Mouse (Mus musculus) adrenal gland, postnatal 4 days (tissue): ENCODE measurements around the gene Spty2d1. TPM values are rescaled to one million over a fixed set of nuclear protein-coding genes. Genes with fewer than 3 reads are reported as not detected.
"Not testable (repeated sequence)": the region's sequence is repeated elsewhere in the genome, so short reads cannot be mapped to it uniquely, and the experiment has no call there.

Experiments
- DNase-seq, 2 experiments: peaks; one replicate each; pipeline ENCODE4 v3.0.0; 2021 to 2022; ENCODE audit warnings: low spot score in 2 of 2, mixed read lengths in 2 of 2
- total RNA-seq, 2 experiments: library from RNA; stranded (reverse); gene quantifications; 2 replicates each; pipeline ENCODE4 v1.2.3; 2021

Spty2d1 gene
- total RNA-seq, 2 experiments from 2014 or later, result 16.6 to 18.2 TPM

DNA sequence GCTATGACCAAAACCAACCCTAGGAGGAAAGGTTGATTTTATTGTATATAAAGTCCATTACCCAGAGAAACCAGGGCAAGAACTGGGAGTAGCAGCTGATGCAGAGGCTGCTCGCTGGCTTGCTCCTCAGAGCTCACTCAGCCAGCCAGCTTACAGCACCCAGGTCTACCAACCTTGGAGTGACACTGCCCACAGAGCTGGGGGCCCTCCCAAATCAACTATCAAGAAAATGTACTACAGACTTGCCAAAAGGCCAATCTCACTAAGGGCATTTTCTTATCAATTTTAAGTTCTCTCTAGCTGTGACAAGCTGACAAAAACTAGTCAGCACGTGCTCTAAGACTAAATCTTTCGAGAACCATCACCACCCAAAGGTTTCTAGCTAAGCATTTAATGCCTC lies 12.7 kb downstream of the Spty2d1 start:
- DNase-seq, result no peak

DNA sequence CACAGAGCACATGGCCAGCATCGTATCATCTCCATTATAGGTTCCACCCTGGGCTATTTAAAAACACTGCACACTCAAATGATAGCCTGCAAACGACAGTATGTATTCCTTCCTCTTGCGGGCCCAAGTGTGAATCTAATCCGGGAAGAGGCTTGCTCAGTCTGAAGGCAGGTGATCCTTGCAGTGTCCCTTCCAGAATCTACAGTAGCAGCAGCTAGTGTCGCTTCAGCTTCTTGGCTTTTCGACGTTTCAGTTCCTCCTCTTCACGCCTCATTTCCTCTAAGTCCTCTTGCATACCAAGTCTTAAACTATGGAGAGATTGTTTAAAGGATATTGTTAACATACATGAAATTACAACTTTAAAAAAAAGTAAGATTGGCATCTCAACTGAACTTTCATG lies 15.1 kb downstream of the Spty2d1 start:
- no peak for DNase-seq

DNA sequence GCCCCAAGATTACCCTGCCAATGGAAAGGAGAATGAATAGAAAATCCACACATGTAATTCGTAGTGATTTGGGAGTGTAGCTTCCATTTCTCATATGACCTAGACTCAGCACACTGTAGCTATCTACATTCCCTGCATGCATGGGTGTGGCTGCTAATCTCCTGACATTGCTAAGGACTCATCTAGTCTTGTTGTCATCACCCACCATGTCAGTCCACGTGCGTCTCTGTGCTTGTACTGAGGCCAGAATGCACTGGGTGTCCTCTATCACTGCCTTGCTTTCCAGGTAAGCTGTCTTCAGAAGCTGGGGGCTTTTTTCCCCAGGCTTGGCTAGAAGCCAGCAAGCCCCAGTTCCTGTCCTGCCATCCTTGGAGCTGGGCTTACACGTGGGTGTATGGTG lies 18.8 kb downstream of the Spty2d1 start:
- DNase-seq, result not testable (repeated sequence)

DNA sequence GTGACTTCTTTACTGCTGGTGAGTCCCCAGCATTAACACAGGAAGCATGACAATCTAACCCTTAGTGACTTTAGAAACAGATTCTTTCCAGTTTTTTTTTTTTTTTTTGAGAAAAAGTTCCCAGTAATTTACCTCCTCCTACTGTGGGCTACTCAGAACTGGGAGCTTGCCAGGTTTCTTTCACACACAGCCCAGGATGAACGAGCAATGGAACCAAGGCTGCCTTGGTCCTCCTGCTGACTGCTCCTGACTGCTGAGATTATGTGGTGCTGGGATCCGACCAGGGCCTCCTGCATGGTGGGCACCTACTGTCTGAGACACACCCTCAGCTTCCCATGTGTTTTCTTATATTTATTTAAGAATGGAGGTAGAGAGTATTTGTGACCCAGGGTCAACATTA lies 21.1 kb downstream of the Spty2d1 start:
- DNase-seq, result no peak

DNA sequence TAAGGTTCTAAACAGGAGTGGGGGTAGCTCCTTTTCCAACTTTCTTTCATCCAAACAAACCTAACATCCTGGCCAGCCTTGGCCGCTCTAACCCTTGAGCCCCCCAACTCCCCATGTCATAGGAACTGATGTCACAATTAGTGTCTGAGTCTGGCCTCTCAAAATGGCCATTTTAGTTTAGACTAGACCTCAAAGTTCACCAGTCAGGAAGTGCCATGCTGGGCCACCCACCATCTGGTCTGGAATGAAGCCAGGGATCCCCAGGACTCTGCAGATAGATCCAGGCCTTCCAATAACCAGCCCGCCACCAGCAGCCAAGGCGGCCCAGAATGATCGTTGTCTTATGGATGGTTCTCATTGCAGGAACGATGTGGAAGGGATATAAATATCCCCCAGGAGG lies 21.6 kb downstream of the Spty2d1 start:
- DNase-seq, result no peak

DNA sequence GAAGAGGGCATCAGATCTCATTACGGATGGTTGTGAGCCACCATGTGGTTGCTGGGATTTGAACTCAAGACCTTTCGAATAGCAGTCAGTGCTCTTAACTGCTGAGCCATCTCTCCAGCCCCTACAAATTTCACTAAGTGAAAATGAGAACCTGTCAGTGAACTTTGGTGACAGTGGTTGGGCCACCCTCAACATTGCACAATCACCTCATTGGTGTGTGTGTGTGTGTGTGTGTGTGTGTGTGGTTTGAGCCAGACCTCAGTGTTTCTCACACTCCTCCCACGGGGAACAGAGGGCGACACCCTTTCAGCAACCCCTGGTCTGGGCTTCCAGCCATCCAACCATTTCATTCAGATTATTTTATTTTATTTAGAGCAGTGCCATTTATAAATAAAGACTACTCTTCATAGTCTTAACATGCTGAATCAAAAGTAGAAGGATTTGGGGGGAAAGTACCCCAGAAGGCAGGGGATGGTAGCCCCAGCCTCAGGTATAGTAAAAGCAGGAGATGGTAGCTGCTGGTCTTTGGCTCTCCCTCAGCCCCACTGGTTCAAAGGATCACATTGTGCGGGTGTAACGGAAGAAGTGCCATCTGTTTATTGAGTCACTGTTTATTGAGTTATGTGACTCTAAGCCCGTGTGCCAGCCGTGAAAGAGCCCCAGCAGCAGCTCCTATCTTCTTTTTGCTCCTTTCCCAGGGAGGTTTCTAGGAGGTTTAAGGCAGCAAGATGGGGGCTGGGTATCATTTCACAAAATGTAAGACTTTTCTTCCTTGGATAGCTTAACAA lies 22.3 kb downstream of the Spty2d1 start:
- no peak for DNase-seq

DNA sequence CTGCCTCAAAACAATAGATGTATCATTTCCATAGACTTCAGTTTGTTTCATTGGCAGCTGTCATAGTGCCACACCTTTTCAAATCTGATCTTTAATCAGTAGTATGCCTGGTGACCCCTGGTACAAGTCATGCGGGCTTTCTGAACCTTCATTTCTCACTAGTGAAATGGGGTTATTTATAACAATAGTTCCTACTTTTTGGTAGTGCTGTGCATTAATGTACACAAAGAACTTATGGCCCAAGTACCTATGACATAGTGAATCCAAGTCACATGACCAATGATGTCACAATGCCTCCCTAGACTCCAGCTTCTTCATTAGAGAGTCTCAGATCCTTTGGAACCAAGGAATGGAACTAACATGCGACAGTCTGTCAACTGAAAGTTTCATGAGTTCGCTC lies 24.9 kb downstream of the Spty2d1 start, which contains the start of gene Gm9999:
Gene Gm9999, plus strand, starts transcription at position 301 of the 400 bp plus-strand sequence.
- DNase-seq, result no peak

DNA sequence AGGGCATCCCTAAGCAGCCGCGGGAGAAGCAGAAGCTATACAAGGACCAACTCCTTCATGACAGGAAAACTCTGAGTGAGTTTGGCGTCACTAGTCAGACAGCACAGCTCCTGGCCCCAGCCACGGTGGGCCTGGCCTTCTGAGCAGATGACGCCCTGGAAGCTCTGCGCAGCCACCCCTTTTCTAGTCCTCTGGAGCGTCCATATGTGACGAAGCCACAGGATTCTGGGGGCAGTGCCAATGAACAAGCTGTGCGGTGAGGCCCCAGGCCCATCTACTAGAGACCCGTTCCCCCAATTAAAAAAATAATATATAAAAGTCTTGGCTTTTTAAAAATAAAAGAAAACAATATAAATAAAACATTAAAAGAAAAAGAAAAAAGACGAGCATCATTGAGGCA lies 32.8 kb downstream of the Spty2d1 start:
- no peak for DNase-seq

DNA sequence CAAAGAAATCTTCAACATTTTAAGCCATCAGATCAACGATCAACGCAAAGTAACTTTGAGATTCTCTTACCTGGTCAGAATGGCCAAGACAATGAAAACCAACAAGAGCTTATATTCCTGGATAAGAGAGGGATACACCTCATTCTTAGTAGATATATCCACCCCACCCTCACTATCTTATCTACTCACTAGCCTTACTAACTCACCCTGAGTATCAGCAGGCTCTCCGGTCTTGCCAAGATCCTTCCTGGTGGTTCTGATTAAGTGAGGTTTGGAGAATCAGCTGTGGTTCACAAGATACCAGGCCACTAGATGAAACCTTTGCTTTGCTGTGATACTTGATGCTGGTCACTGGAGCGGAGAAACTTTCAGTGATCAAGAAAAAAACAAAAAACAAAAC lies 33.6 kb downstream of the Spty2d1 start:
- no peak for DNase-seq

DNA sequence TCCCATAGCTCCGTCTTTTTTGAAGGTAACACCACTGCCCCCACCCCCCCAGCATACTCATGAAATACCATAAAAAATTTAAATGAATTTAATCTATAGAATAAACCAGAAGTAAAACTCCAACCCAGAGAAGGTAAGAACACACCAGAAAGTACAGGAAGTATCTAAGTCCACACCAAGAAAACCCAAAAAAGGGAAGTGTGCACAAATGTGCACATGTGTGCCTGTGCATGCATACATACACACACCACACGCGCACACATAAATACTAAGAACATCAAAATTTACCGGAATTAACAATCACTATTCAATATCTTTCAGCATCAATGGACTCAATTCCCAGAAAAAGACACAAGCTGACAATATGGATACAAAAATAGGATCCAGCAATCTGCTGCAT lies 38.3 kb downstream of the Spty2d1 start:
- no peak for DNase-seq

DNA sequence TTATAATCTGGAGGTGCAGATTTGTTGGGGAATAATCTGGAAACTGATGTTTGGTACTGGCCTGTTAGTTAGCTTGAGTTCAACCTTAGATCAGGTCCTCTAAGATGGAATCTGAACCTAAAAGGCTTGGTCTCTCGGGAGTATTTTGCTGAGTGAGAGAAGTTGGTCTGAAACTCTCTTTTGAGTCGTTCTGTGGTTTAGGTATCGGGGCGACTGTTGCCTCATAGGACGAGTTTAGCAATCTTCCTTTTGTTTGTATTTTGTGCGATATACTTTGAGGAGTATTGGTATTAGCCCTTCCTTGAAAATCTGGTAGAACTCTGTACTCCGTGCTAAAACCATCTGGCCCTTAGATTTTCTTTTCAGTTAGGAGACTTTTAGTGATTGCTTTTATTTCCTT lies 44.1 kb downstream of the Spty2d1 start:
- DNase-seq, result no peak

DNA sequence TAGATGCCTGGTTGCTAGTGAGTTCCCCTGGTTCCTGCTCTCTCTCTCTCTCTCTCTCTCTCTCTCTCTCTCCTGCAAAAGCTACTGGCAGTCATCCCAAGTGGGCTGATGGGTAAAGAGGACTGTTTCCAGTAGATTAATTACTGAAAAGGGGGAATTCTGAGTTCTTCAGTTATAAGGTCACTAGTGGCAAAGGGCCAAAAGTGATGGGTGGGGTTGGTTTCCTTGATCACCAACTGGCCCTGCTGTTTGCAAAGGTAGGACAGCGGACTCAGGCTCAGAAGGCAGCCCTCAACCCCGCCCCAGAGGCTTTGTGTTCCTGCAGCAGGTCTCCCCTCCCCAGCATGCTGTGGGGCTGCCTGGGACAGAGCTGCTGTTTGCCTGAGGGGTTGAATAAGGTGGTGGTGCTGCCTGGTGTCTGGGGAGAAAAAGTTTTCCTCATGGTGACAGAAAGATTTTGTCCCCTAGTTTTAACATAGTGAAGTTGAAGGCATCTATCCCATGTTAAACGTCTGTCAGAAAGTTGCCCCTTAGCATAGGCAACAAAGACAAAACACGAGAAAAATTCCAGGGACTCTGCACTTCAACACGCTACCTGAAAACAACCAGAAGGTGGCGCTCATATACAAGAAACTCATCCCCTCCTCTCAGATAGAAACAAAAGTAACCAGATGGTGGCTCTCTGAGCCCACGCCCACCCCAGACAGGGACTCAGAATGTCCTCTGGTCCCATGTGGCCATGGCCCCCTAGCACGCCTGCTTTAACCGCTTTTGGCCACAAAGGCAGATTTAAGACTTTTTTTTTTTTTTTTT lies 45.2 kb downstream of the Spty2d1 start:
- DNase-seq, result peak in 1 of 2 experiments; percentile 59

DNA sequence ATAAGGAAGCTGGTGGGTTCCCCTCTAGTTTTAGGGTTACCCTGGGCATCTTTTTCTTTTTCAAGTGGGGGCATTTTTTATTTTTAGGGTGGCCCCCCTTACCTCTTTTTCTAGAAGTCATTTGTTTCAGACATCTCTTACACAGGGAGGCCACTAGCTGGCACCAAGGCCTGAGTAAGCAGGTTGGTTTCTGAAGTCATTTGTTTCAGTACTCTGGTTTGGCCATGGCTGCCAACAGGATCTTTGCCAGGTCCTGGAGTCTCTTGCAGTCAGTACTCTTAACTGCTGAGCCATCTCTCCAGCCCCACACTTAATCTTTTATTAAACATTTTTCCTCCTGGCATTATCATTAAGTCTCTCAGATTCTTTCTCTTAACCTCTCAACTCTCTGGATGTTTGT lies 46.1 kb downstream of the Spty2d1 start:
- DNase-seq, result no peak

DNA sequence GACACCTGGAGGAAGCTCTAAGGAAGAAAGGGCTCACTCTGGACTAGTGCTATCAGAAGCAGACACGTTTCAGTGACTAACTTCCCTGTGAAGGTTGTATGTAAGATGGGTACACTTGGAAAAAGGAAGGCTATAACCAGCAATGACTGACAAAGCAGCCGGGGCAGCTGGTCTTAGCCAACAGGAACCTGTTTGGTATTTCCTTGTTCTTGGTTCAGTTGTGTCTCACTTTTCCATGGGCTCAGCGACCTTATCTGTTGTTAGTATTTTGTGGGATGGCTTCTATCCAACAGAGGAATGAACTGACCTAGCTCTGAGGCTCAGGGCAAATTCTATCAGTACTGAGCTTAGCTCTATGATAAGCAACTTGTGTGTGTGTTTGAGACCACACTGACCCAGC lies 47.2 kb downstream of the Spty2d1 start:
- DNase-seq, result no peak

DNA sequence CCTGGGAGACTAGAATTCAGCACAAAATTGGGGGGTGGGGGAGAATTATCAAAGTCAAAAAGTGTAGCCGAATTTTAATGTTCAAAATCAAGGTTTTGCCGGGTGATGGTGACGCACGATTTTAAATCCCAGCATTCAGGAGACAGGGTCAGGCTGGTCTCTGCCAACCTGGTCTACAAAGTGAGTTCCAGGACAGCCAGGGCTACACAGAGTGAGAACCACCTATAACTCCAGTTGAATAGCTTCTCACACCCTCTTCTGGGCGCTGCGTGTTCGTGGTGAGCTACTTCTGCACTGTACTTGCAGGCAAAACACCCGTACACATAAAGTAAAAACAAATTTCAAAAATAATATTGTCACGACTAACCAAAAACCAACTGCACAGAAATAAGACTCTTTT lies 49.4 kb downstream of the Spty2d1 start:
- DNase-seq, result no peak

DNA sequence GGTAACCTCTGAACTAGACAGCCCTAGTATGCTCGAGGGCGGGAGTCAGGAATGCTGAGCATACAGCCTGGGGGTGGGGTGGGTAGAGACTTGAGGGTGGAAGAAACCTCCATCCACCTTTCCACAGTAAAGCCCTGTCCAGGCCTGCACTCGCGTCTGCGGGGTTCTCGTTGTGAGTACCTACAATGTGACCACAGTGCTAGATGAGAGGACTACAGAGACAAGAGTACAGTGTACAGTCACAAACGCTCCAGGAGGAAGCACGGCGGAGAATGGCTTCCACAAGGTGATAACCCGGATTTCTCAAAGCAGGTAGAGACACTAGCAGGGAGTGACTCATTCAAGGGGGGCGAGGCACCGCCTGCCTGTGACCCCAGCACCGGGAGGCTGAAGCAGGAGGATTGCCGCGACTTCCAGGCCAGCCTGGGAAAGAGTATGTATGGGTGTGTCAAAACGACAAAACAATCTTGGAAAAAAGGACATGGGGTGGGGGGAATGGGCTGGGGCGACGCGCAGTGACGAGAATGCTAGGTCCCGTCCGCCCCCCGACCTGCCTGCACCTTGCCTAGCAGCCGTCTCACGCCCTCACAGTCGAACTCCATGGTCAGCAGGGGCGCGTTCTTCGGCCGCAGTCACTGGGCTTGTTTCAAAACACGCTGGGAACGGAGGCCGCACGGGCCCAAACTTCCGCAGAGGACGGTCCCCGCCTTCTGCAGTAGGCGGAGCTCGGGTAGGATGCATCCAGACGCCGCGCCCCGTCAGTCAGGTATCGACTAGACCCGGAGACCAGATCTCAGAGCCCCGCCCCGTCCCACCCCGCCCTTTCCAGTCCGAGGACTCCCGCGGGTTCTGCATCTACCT lies 50.1 kb downstream of the Spty2d1 start, which contains the start of gene Uevld:
Gene Uevld, minus strand, starts transcription at position 697 of the 861 bp plus-strand sequence.
- peak; percentile 93 to 96 for DNase-seq

Other genes with a start within 250 kb of the Spty2d1 start
- 10 to 100 TPM; 25.0 to 31.2 TPM for gene Hps5, start 212.3 kb downstream of the Spty2d1 start, total RNA-seq
- gene Gtf2h1, start 212.3 kb downstream of the Spty2d1 start, total RNA-seq, result 10 to 100 TPM; 39.5 to 47.1 TPM
- gene Ldha, start 166.9 kb downstream of the Spty2d1 start, total RNA-seq, result 100 to 1,000 TPM; 280 to 348 TPM
- gene Ldhc, start 147.2 kb downstream of the Spty2d1 start, total RNA-seq, result not detected
- gene Tsg101, start 88.4 kb downstream of the Spty2d1 start, total RNA-seq, result 10 to 100 TPM; 85.1 to 86.3 TPM
- 10 to 100 TPM; 22.9 to 23.6 TPM for gene Uevld, start 49.9 kb downstream of the Spty2d1 start, total RNA-seq
- not detected for gene Gm9999, start 24.8 kb downstream of the Spty2d1 start, total RNA-seq
- gene Tmem86a, start 42.2 kb upstream of the Spty2d1 start, total RNA-seq, result 10 to 100 TPM; 35.2 to 42.8 TPM
- gene Ptpn5, start 125.3 kb upstream of the Spty2d1 start, total RNA-seq, result 1 to 10 TPM; 2.0 to 2.1 TPM
- not detected for gene Mrgpra6, start 196.5 kb upstream of the Spty2d1 start, total RNA-seq
- not detected for gene Mrgpra9, start 244.4 kb upstream of the Spty2d1 start, total RNA-seq